Mouse (Mus musculus): ENCODE measurements at regions not wholly inside any gene's neighbourhood (a gene's known extent, or its start where the extent isn't known, plus 50 kb on each side); places are given as distances from the start of the nearest gene placed in this dataset.

GRCm38 (mm10) chr8:8774496-8775015, 84.2 kb upstream of the Arglu1 start:
- in situ Hi-C loops (cut with MboI, MseI), result no loop called here

GRCm38 (mm10) chr8:8772424-8772823, 82.1 kb upstream of the Arglu1 start:
- in situ Hi-C loops (cut with MboI, MseI), result no loop called here

GRCm38 (mm10) chr8:8770397-8770796, 80.1 kb upstream of the Arglu1 start:
- in situ Hi-C loops (cut with MboI, MseI), result no loop called here

- in situ Hi-C loops (cut with MboI, MseI), result no loop called here
Observed at GRCm38 (mm10) chr8:8762354-8762753, 72.0 kb upstream of the Arglu1 start.

GRCm38 (mm10) chr8:8758283-8758682, 68.0 kb upstream of the Arglu1 start:
- in situ Hi-C loops (cut with MboI, MseI), result no loop called here

GRCm38 (mm10) chr8:8751208-8751607, 60.9 kb upstream of the Arglu1 start:
- in situ Hi-C loops (cut with MboI, MseI), result no loop called here

- in situ Hi-C loops (cut with MboI, MseI), result no loop called here
Observed at GRCm38 (mm10) chr8:8746691-8747090, 56.4 kb upstream of the Arglu1 start.

- in situ Hi-C loops (cut with MboI, MseI), result no loop called here
Observed at GRCm38 (mm10) chr8:8745615-8746285, 55.4 kb upstream of the Arglu1 start.

Data from regulatory T cell (primary cell).